Mouse (Mus musculus): ENCODE results near the gene Nubpl. TPM values are rescaled to one million over a fixed set of nuclear protein-coding genes. Genes with fewer than 3 reads are reported as not detected.
"Not testable (repeated sequence)": the region's sequence is repeated elsewhere in the genome, so short reads cannot be mapped to it uniquely, and the experiment has no call there.

Nubpl gene
- total RNA-seq, 2 experiments from 2014 or later: 4.6 to 5.3 TPM

- ATAC-seq (replicated peaks; ENCODE audit: poor library complexity, severe bottlenecking): not testable (repeated sequence)
Measured at GRCm38 (mm10) chr12:52231929-52232328, 134.4 kb downstream of the Nubpl start.

- no peak for ATAC-seq (replicated peaks; ENCODE audit: poor library complexity, severe bottlenecking)
Measured at GRCm38 (mm10) chr12:52242712-52243111, 145.2 kb downstream of the Nubpl start.

- ATAC-seq (replicated peaks; ENCODE audit: poor library complexity, severe bottlenecking): no peak
Measured at GRCm38 (mm10) chr12:52247438-52247837, 149.9 kb downstream of the Nubpl start.

- ATAC-seq (replicated peaks; ENCODE audit: poor library complexity, severe bottlenecking): no peak
Measured at GRCm38 (mm10) chr12:52248531-52248930, 151.0 kb downstream of the Nubpl start.

- ATAC-seq (replicated peaks; ENCODE audit: poor library complexity, severe bottlenecking): no peak
Measured at GRCm38 (mm10) chr12:52254089-52254488, 156.6 kb downstream of the Nubpl start.

GRCm38 (mm10) chr12:52268131-52268530, 170.6 kb downstream of the Nubpl start:
- ATAC-seq (replicated peaks; ENCODE audit: poor library complexity, severe bottlenecking): no peak

GRCm38 (mm10) chr12:52272828-52273227, 175.3 kb downstream of the Nubpl start:
- ATAC-seq (replicated peaks; ENCODE audit: poor library complexity, severe bottlenecking): no peak

- no peak for ATAC-seq (replicated peaks; ENCODE audit: poor library complexity, severe bottlenecking)
Measured at GRCm38 (mm10) chr12:52276320-52276719, 178.8 kb downstream of the Nubpl start.

- no peak for ATAC-seq (replicated peaks; ENCODE audit: poor library complexity, severe bottlenecking)
Measured at GRCm38 (mm10) chr12:52281232-52281631, 183.7 kb downstream of the Nubpl start.

GRCm38 (mm10) chr12:52284471-52284870, 186.9 kb downstream of the Nubpl start:
- ATAC-seq (replicated peaks; ENCODE audit: poor library complexity, severe bottlenecking): no peak

- ATAC-seq (replicated peaks; ENCODE audit: poor library complexity, severe bottlenecking): no peak
Measured at GRCm38 (mm10) chr12:52286802-52287201, 189.3 kb downstream of the Nubpl start.

GRCm38 (mm10) chr12:52288537-52288936, 191.0 kb downstream of the Nubpl start:
- no peak for ATAC-seq (replicated peaks; ENCODE audit: poor library complexity, severe bottlenecking)

GRCm38 (mm10) chr12:52288941-52289567, 191.5 kb downstream of the Nubpl start:
- ATAC-seq (replicated peaks; ENCODE audit: poor library complexity, severe bottlenecking): no peak

GRCm38 (mm10) chr12:52289594-52289993, 192.1 kb downstream of the Nubpl start:
- ATAC-seq (replicated peaks; ENCODE audit: poor library complexity, severe bottlenecking): no peak

- no peak for ATAC-seq (replicated peaks; ENCODE audit: poor library complexity, severe bottlenecking)
Measured at GRCm38 (mm10) chr12:52293931-52294330, 196.4 kb downstream of the Nubpl start.

- ATAC-seq (replicated peaks; ENCODE audit: poor library complexity, severe bottlenecking): no peak
Measured at GRCm38 (mm10) chr12:52297988-52298387, 200.5 kb downstream of the Nubpl start.

GRCm38 (mm10) chr12:52298683-52299082, 201.1 kb downstream of the Nubpl start:
- ATAC-seq (replicated peaks; ENCODE audit: poor library complexity, severe bottlenecking): no peak

- no peak for ATAC-seq (replicated peaks; ENCODE audit: poor library complexity, severe bottlenecking)
Measured at GRCm38 (mm10) chr12:52302961-52303360, 205.4 kb downstream of the Nubpl start.

- ATAC-seq (replicated peaks; ENCODE audit: poor library complexity, severe bottlenecking): no peak
Measured at GRCm38 (mm10) chr12:52306348-52306747, 208.8 kb downstream of the Nubpl start.

- ATAC-seq (replicated peaks; ENCODE audit: poor library complexity, severe bottlenecking): peak; percentile 93
Measured at GRCm38 (mm10) chr12:52307331-52307982, 209.9 kb downstream of the Nubpl start.

GRCm38 (mm10) chr12:52308628-52309027, 211.1 kb downstream of the Nubpl start:
- ATAC-seq (replicated peaks; ENCODE audit: poor library complexity, severe bottlenecking): no peak

- peak; percentile 99 for ATAC-seq (replicated peaks; ENCODE audit: poor library complexity, severe bottlenecking)
Measured at GRCm38 (mm10) chr12:52314818-52315217, 217.3 kb downstream of the Nubpl start.
